Mouse (Mus musculus) B cell, adult 62 days (primary cell): Measurements from ENCODE around the gene AF067061. TPM values are rescaled to one million over a fixed set of nuclear protein-coding genes. Genes with fewer than 3 reads are reported as not detected.

Source experiments
- total RNA-seq: library from RNA; stranded (reverse); gene quantifications from 4 replicates; pipeline ENCODE4 v1.2.4, GENCODE M21; 2023

Gene AF067061
- total RNA-seq = 1.9 TPM in 1 of 4 replicates, not detected in the others

GRCm38 (mm10) chr13:120262870-120263269 lies at the start of gene AF067061:
AF067061 (plus strand) TSS chr13:120263114.

GRCm38 (mm10) chr13:120215847-120216246 lies 47.1 kb upstream of the AF067061 start, which contains the start of gene Gm21762:
Gm21762 (minus strand) TSS chr13:120215947.

GRCm38 (mm10) chr13:120238811-120239210 lies 24.1 kb upstream of the AF067061 start, which contains the start of gene Gm21731:
Gm21731 (plus strand) TSS chr13:120239111.

GRCm38 (mm10) chr13:120299991-120300442 lies 37.1 kb downstream of the AF067061 start, which contains the start of gene BC147527:
BC147527 (plus strand) TSS chr13:120300392.

Other genes starting within 250 kb of the AF067061 start
- gene Gm36079, start 236.1 kb upstream of the AF067061 start, total RNA-seq = not detected in 4 replicates
- not detected in 4 replicates for gene Gm21188, start 210.9 kb upstream of the AF067061 start, total RNA-seq
- not detected in 4 replicates for gene Gm20767, start 122.9 kb upstream of the AF067061 start, total RNA-seq
- not detected in 4 replicates for gene Gm21818, start 90.7 kb upstream of the AF067061 start, total RNA-seq
- 1.1 TPM in 1 of 4 replicates, not detected in the others for gene Gm21762, start 47.2 kb upstream of the AF067061 start, total RNA-seq
- not detected in 4 replicates for gene Gm21731, start 24.0 kb upstream of the AF067061 start, total RNA-seq
- gene BC147527, start 37.3 kb downstream of the AF067061 start, total RNA-seq = 1.8 to 3.5 TPM (median 2.7 TPM) in 4 replicates
- gene Tcstv3, start 53.8 kb downstream of the AF067061 start, total RNA-seq = not detected in 4 replicates